Mouse (Mus musculus): ENCODE measurements around the gene Zim1. TPM values are rescaled to one million over a fixed set of nuclear protein-coding genes. Genes with fewer than 3 reads are reported as not detected.

Zim1 gene
- polyA plus RNA-seq, 1 experiment from 2014 or later = 2.8 TPM

GRCm38 (mm10) chr7:6659605-6660004, 36.6 kb downstream of the Zim1 start:
- no peak overlapping the region for H3K4me3 ChIP-seq (replicated peaks; ENCODE audit: low read depth, low read length)
- no peak for ATAC-seq (replicated peaks; ENCODE audit: low FRiP score, low read depth)
- H3K4me1 ChIP-seq (replicated peaks; ENCODE audit: insufficient read depth, low read length) = no peaks in the 10 kb centered on the region
- WGBS = 14% methylated on average over 2 of the region's 2 CpGs
- TF ChIP-seq CTCF (IDR thresholded peaks at IDR 0.05; ENCODE audit: low read depth) = peak; percentile 77
- peak; percentile 71 for DNase-seq (ENCODE audit: low spot score)
- H3K36me3 ChIP-seq (ENCODE audit: insufficient read depth, low read length) = no peaks in the 10 kb centered on the region
- H3K9me3 ChIP-seq (replicated peaks; ENCODE audit: low read length) = no peaks in the 10 kb centered on the region
- H3K9ac ChIP-seq (ENCODE audit: low read depth, low read length) = no peak overlapping the region
- H3K27ac ChIP-seq = no peak overlapping the region
- no peaks in the 10 kb centered on the region for H3K27me3 ChIP-seq (ENCODE audit: insufficient read depth, low read length)
- no peak overlapping the region for H3K4me2 ChIP-seq (ENCODE audit: low read length)

DNA sequence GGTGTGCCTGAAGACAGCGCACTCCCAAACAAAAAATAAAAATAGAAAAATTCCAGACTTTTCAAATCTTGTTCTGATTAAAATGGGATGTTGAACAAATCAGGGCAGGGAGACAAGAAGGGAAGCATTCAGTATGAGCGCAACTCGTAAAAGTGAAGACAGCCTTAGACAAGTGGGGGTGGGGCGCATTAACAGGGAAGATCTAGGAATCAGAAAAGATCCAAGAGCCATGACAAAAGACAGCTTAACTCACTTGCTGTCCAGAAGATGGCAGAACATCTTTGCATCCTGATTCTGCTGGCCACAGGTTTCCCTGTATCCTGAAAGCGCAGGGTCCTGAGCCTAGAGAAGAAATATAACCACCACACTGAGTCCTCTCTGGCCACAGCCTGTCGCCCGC, 37.6 kb downstream of the Zim1 start:
- no peaks in the 10 kb centered on the region for H3K9me3 ChIP-seq (replicated peaks; ENCODE audit: low read length)
- H3K4me2 ChIP-seq (ENCODE audit: low read length) = no peak overlapping the region
- H3K4me1 ChIP-seq (replicated peaks; ENCODE audit: insufficient read depth, low read length) = no peaks in the 10 kb centered on the region
- DNase-seq (ENCODE audit: low spot score) = no peak
- H3K4me3 ChIP-seq (replicated peaks; ENCODE audit: low read depth, low read length) = no peak overlapping the region
- H3K9ac ChIP-seq (ENCODE audit: low read depth, low read length) = no peak overlapping the region
- H3K36me3 ChIP-seq (ENCODE audit: insufficient read depth, low read length) = no peaks in the 10 kb centered on the region
- H3K27ac ChIP-seq = no peak overlapping the region
- WGBS = 89% methylated on average over 7 of the region's 7 CpGs
- no peaks in the 10 kb centered on the region for H3K27me3 ChIP-seq (ENCODE audit: insufficient read depth, low read length)
- TF ChIP-seq CTCF (IDR thresholded peaks at IDR 0.05; ENCODE audit: low read depth) = no peak
- ATAC-seq (replicated peaks; ENCODE audit: low FRiP score, low read depth) = no peak

GRCm38 (mm10) chr7:6652151-6652550, 44.1 kb downstream of the Zim1 start:
- H3K4me1 ChIP-seq (replicated peaks; ENCODE audit: insufficient read depth, low read length) = no peaks in the 10 kb centered on the region
- ATAC-seq (replicated peaks; ENCODE audit: low FRiP score, low read depth) = no peak

DNA sequence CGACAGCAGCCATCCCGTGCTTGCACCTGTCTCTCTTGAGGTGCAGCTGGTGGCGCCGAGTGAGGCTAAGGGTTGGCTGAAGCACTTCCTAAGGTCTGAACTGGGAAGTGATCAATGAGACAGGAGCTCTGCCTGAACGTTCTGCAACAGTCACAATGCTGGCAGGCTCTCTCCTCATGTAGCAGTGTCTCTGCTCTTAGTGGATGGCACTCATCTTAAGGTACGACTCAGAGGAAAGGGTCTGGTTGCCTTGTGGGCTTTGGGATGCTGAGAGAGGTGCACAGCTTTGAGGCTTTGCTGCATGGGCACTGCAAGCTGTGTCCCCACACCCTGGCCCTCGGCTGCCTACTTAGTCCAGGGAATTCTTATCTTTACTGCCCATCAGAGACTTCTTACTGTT, 45.0 kb downstream of the Zim1 start:
- Histone ChIP-seq H3K36me3 (ENCODE audit: insufficient read depth, low read length) (no peaks in the 10 kb centered on the region), H3K4me3 (replicated peaks; ENCODE audit: low read depth, low read length) (no peak overlapping the region), H3K9ac (ENCODE audit: low read depth, low read length) (no peak overlapping the region), H3K27me3 (ENCODE audit: insufficient read depth, low read length) (no peaks in the 10 kb centered on the region), H3K4me2 (ENCODE audit: low read length) (no peak overlapping the region), H3K9me3 (replicated peaks; ENCODE audit: low read length) (no peaks in the 10 kb centered on the region), H3K4me1 (replicated peaks; ENCODE audit: insufficient read depth, low read length) (no peaks in the 10 kb centered on the region), H3K27ac (no peak overlapping the region)
- ATAC-seq (replicated peaks; ENCODE audit: low FRiP score, low read depth) (no peak), DNase-seq (ENCODE audit: low spot score) (no peak)
- 67% methylated on average over 7 of the region's 7 CpGs for WGBS
- no peak for TF ChIP-seq CTCF (IDR thresholded peaks at IDR 0.05; ENCODE audit: low read depth)

More at GRCm38 (mm10) chr7:6652151-6652550, 44.1 kb downstream of the Zim1 start:
- TF ChIP-seq CTCF (IDR thresholded peaks at IDR 0.05; ENCODE audit: low read depth) = no peak
- Histone ChIP-seq H3K4me2 (ENCODE audit: low read length) (no peak overlapping the region), H3K27ac (no peak overlapping the region), H3K9ac (ENCODE audit: low read depth, low read length) (no peak overlapping the region), H3K27me3 (ENCODE audit: insufficient read depth, low read length) (no peaks in the 10 kb centered on the region), H3K4me3 (replicated peaks; ENCODE audit: low read depth, low read length) (no peak overlapping the region), H3K9me3 (replicated peaks; ENCODE audit: low read length) (no peaks in the 10 kb centered on the region), H3K36me3 (ENCODE audit: insufficient read depth, low read length) (no peaks in the 10 kb centered on the region)
- no peak for DNase-seq (ENCODE audit: low spot score)
- 68% methylated on average over 5 of the region's 5 CpGs for WGBS

DNA sequence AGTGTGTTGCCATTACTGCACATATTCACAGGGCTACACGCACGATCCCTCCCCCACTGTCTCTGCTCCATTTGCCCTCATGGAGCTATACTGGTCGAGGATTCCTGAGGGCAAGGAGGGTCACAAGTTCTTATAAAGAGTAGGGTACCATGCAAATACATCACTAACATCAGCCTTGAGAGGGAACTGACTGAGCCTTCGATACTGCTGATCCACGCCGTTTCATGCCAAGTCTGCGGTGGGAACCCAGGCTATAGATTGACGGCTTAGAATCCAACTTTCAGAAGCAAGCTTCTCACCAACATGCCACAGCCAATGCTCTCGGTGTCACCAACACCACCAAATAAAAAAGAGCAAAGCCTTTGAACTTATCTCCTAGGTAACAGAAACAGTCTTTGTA, 45.7 kb downstream of the Zim1 start:
- Histone ChIP-seq H3K27ac (no peak overlapping the region), H3K4me2 (ENCODE audit: low read length) (no peak overlapping the region), H3K9me3 (replicated peaks; ENCODE audit: low read length) (no peaks in the 10 kb centered on the region), H3K4me3 (replicated peaks; ENCODE audit: low read depth, low read length) (no peak overlapping the region), H3K9ac (ENCODE audit: low read depth, low read length) (no peak overlapping the region), H3K4me1 (replicated peaks; ENCODE audit: insufficient read depth, low read length) (no peaks in the 10 kb centered on the region), H3K27me3 (ENCODE audit: insufficient read depth, low read length) (no peaks in the 10 kb centered on the region), H3K36me3 (ENCODE audit: insufficient read depth, low read length) (no peaks in the 10 kb centered on the region)
- no peak for TF ChIP-seq CTCF (IDR thresholded peaks at IDR 0.05; ENCODE audit: low read depth)
- DNase-seq (ENCODE audit: low spot score) (no peak), ATAC-seq (replicated peaks; ENCODE audit: low FRiP score, low read depth) (no peak)
- 92% methylated on average over 9 of the region's 9 CpGs for WGBS

DNA sequence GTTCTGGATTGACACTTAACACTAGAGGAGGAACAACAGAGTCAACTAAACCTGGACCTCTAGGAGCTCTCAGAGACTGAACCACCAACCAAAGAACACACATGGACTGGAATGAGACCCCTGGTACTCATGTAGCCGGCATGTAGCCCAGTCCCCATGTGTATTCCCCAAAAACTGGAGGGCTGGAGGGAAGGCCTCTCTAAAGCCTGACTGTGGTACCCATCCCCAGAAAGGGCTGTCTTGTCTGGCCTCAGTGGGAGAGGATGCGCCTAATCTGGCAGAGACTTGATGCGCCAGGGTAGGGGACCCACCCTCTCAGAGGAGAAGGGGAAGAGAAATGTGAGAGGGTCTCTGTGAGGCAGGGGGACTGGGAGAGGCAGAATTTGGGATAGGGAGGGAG, 50.4 kb downstream of the Zim1 start:
- H3K27me3 ChIP-seq (ENCODE audit: insufficient read depth, low read length) = no peaks in the 10 kb centered on the region
- H3K4me3 ChIP-seq (replicated peaks; ENCODE audit: low read depth, low read length) = no peak overlapping the region
- ATAC-seq (replicated peaks; ENCODE audit: low FRiP score, low read depth) = no peak
- no peak overlapping the region for H3K9ac ChIP-seq (ENCODE audit: low read depth, low read length)
- no peak for TF ChIP-seq CTCF (IDR thresholded peaks at IDR 0.05; ENCODE audit: low read depth)
- no peak overlapping the region for H3K4me2 ChIP-seq (ENCODE audit: low read length)
- no peak for DNase-seq (ENCODE audit: low spot score)
- H3K27ac ChIP-seq = no peak overlapping the region
- WGBS = 75% methylated on average over 3 of the region's 3 CpGs
- no peaks in the 10 kb centered on the region for H3K36me3 ChIP-seq (ENCODE audit: insufficient read depth, low read length)
- no peaks in the 10 kb centered on the region for H3K9me3 ChIP-seq (replicated peaks; ENCODE audit: low read length)
- H3K4me1 ChIP-seq (replicated peaks; ENCODE audit: insufficient read depth, low read length) = no peaks in the 10 kb centered on the region

GRCm38 (mm10) chr7:6638076-6638475, 58.2 kb downstream of the Zim1 start:
- H3K4me3 ChIP-seq (replicated peaks; ENCODE audit: low read depth, low read length) = no peak overlapping the region
- no peak for DNase-seq (ENCODE audit: low spot score)
- H3K36me3 ChIP-seq (ENCODE audit: insufficient read depth, low read length) = no peaks in the 10 kb centered on the region
- no peak for ATAC-seq (replicated peaks; ENCODE audit: low FRiP score, low read depth)
- H3K27ac ChIP-seq = no peak overlapping the region
- no peaks in the 10 kb centered on the region for H3K27me3 ChIP-seq (ENCODE audit: insufficient read depth, low read length)
- no peak overlapping the region for H3K4me2 ChIP-seq (ENCODE audit: low read length)
- no peaks in the 10 kb centered on the region for H3K9me3 ChIP-seq (replicated peaks; ENCODE audit: low read length)
- TF ChIP-seq CTCF (IDR thresholded peaks at IDR 0.05; ENCODE audit: low read depth) = no peak
- WGBS = 89% methylated on average over 4 of the region's 4 CpGs
- H3K9ac ChIP-seq (ENCODE audit: low read depth, low read length) = no peak overlapping the region
- H3K4me1 ChIP-seq (replicated peaks; ENCODE audit: insufficient read depth, low read length) = no peaks in the 10 kb centered on the region

Data from kidney, postnatal 0 days (tissue).